Mouse (Mus musculus) bone marrow, adult 2 months (tissue): ENCODE measurements around the gene Sytl5. TPM values are rescaled to one million over a fixed set of nuclear protein-coding genes. Genes with fewer than 3 reads are reported as not detected.

ENCODE experiments used
- H3K27ac ChIP-seq: fragments of 200-500 bp; 2 replicates; pipeline ENCODE4 v1.5.1; 2012; ENCODE audit warnings: low read depth, mild to moderate bottlenecking, control low read depth, inconsistent platforms, low read length; ENCODE audit not compliant: control insufficient read depth, poor library complexity, insufficient read depth
- H3K4me1 ChIP-seq: fragments of 200-500 bp; 2 replicates; pipeline ENCODE4 v1.6.1; 2011; ENCODE audit warnings: low read length; ENCODE audit not compliant: control insufficient read depth, insufficient read depth
- H3K4me3 ChIP-seq: fragments of 200-500 bp; replicated peaks from 2 replicates; pipeline ENCODE3; 2011; ENCODE audit warnings: mild to moderate bottlenecking, low read depth, low read length, control low read depth; ENCODE audit not compliant: control insufficient read depth
- CTCF ChIP-seq: fragments of 200-500 bp; IDR thresholded peaks from 2 replicates; pipeline ENCODE4 v1.5.1; 2011; ENCODE audit warnings: low read length, control low read depth; ENCODE audit not compliant: control insufficient read depth, insufficient read depth
- POLR2A ChIP-seq: fragments of 200-500 bp; IDR thresholded peaks from 2 replicates; pipeline ENCODE4 v1.6.1; 2011; ENCODE audit warnings: low read depth, mild to moderate bottlenecking, control low read depth, low read length, borderline replicate concordance; ENCODE audit not compliant: control insufficient read depth
- WGBS: fragments of 180-500 bp; shearing (Covaris S2); methylation state at CpG from one replicate; pipeline ENCODE4 v1.1.7; 2018; 5-methylcytosine and 5-hydroxymethylcytosine counted together
- polyA plus RNA-seq: library from polyadenylated mRNA; stranded (reverse); fragments of >200 nt; gene quantifications from 2 replicates; pipeline ENCODE4 v1.2.4, GENCODE M21; 2011; ENCODE audit warnings: low replicate concordance; ENCODE audit not compliant: missing spikeins, insufficient read depth, insufficient read length

The Sytl5 gene
- polyA plus RNA-seq, 1 experiment, result not detected

DNA sequence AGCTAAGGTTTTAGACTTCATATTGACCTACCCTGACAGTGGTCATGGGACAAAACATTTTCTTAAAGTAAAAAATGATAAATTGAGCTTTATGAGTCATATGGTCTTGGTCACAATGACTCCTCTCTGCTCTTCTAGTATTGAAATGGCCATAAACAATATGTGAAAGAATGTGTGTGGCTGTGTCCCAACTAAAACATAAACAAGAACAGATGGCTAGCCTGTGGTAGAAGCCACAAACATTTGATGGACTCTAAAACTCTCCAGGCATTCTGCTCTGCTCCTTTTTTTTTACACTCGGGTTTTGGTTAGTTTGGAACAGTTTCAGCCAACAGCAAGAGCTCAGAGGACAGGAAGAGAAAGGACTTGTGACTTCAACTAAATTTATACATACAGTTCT is 120.5 kb downstream of the Sytl5 start:
- WGBS, result 80% methylated on average over 1 of the region's 1 CpGs
- H3K4me1 ChIP-seq, result no peaks in the 10 kb centered on the region
- H3K4me3 ChIP-seq, result no peak overlapping the region
- no peak for TF ChIP-seq POLR2A
- TF ChIP-seq CTCF, result no peak
- H3K27ac ChIP-seq, result no peak overlapping the region

GRCm38 (mm10) chrX:10007675-10008270 is 122.4 kb downstream of the Sytl5 start:
- Histone ChIP-seq H3K4me1 (no peaks in the 10 kb centered on the region), H3K27ac (no peak overlapping the region), H3K4me3 (no peak overlapping the region)
- 78% methylated on average over 1 of the region's 1 CpGs for WGBS
- no peak for TF ChIP-seq CTCF
- TF ChIP-seq POLR2A, result no peak

- no peak for TF ChIP-seq CTCF
- no peak for TF ChIP-seq POLR2A
- no peak overlapping the region for H3K4me3 ChIP-seq
- H3K4me1 ChIP-seq, result no peaks in the 10 kb centered on the region
- no peak overlapping the region for H3K27ac ChIP-seq
Observed at GRCm38 (mm10) chrX:10010202-10010601, 124.8 kb downstream of the Sytl5 start.

DNA sequence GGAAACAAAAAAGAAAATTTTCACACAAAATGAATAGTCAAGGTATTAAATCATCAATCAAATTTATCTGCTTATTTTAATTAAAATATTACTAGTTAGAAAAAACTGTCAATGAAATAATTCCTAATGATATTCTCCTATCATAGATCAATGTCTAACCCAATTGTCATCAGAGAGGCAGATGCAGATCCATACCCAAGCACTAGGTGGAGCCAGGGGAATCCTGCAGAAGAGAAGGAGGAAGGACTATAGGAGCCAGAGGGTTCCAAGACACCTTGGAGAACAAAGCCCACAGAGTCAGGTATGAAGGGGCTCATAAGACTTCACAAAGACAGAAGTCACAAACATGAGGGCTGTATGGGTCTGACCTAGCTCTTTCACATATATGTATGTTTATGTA is 149.2 kb downstream of the Sytl5 start:
- no peaks in the 10 kb centered on the region for H3K4me1 ChIP-seq
- TF ChIP-seq POLR2A, result no peak
- TF ChIP-seq CTCF, result no peak
- H3K27ac ChIP-seq, result no peak overlapping the region
- H3K4me3 ChIP-seq, result no peak overlapping the region

Other genes starting within 250 kb of the Sytl5 start
- gene Dynlt3, start 222.6 kb upstream of the Sytl5 start, polyA plus RNA-seq, result 17.4 and 28.2 TPM in 2 replicates
- gene Hypm, start 38.7 kb upstream of the Sytl5 start, polyA plus RNA-seq, result not detected in 2 replicates
- not detected in 2 replicates for gene H2al3, start 35.9 kb upstream of the Sytl5 start, polyA plus RNA-seq
- gene Srpx, start 232.1 kb downstream of the Sytl5 start, polyA plus RNA-seq, result 2.3 and 3.5 TPM in 2 replicates